Mouse (Mus musculus): ENCODE results near the gene Pkd1. TPM values are rescaled to one million over a fixed set of nuclear protein-coding genes. Genes with fewer than 3 reads are reported as not detected.

Gene Pkd1
- polyA plus RNA-seq, 1 experiment from 2014 or later = 23.9 TPM

DNA sequence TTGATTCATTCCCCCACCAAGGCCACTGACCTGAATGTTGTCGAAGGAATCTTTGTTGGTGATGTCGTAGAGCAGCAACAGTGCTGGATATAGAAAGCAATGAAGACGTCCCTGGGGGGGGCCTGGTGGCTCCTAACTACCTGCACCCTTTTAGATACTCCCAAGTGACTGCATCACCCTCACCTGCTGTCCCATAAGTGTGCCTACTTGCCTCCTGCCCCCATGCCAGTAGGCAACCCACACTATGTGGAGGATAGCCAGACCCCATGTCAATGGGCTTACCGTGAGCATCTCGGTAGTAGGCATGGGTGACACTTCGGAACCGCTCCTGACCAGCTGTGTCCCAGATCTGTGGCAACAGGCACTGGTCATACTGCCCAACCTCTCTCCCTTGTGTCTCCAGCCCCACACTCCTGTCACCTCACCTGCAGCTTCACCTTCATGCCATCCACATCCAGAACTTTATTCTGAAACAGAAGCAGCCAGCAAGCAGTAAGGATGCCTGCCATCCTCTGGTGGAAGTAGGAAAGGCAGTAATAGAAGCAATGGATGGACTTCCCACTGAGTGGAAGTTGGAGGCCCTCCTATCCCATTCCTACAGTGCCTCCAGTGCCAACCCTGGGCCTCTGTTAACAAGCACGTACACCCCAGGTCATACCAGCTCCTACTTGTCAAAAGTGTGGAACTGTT lies 19.1 kb upstream of the Pkd1 start:
- Histone ChIP-seq H3K27ac (ENCODE audit: low read depth, low read length) (no peak overlapping the region), H3K9me3 (ENCODE audit: control insufficient read depth, low read length) (no peaks in the 10 kb centered on the region)

DNA sequence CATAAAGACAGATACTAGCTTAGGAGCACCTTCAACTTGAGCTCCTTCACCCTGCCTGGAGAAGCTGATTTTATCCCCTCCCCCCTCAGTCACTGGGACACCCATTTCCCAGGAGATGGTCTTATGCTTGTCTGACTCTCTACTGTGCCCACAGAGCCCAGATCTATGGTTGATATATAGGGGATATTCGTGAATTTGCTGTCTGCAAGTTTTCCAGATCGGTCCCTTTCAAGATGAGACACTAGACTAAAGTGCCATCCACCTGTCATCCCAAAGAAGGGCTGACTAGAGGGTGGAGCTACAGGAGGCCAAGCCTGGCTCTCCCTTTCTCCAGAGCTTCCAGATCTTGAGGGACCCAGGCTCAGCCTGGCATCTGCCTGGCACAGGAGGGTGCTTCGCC lies 18.6 kb upstream of the Pkd1 start:
- WGBS = 71% methylated on average over 3 of the region's 3 CpGs
- H3K27ac ChIP-seq (ENCODE audit: low read depth, low read length) = 0 out of 2 replicates have a peak overlapping the region, but pooled peaks have one; percentile 2
- H3K4me1 ChIP-seq (replicated peaks; ENCODE audit: control insufficient read depth, insufficient read depth, low read length) = peaks cover 26% of the 10 kb centered on the region
- no peaks in the 10 kb centered on the region for H3K36me3 ChIP-seq (ENCODE audit: control insufficient read depth, insufficient read depth, low read length)
- DNase-seq (ENCODE audit: low spot score) (no peak), ATAC-seq (replicated peaks; ENCODE audit: low FRiP score) (no peak)
- H3K4me3 ChIP-seq (ENCODE audit: low read depth, low read length) = no peak overlapping the region; the same call in 1 of the 2 replicates
- H3K9ac ChIP-seq (ENCODE audit: low read length) = no peak overlapping the region
- H3K27me3 ChIP-seq (ENCODE audit: control insufficient read depth, insufficient read depth, low read length) = no peaks in the 10 kb centered on the region
- no peak overlapping the region for H3K4me2 ChIP-seq (ENCODE audit: low read depth, low read length, severe bottlenecking)
- H3K9me3 ChIP-seq (ENCODE audit: control insufficient read depth, low read length) = no peaks in the 10 kb centered on the region

More for the DNA sequence above, 19.1 kb upstream of the Pkd1 start:
- DNase-seq (ENCODE audit: low spot score) = no peak
- Histone ChIP-seq H3K27me3 (ENCODE audit: control insufficient read depth, insufficient read depth, low read length) (no peaks in the 10 kb centered on the region), H3K4me3 (ENCODE audit: low read depth, low read length) (peak overlapping the region; percentile 83), H3K36me3 (ENCODE audit: control insufficient read depth, insufficient read depth, low read length) (no peaks in the 10 kb centered on the region), H3K4me1 (replicated peaks; ENCODE audit: control insufficient read depth, insufficient read depth, low read length) (peaks cover 26% of the 10 kb centered on the region), H3K9ac (ENCODE audit: low read length) (peak overlapping the region; percentile 89), H3K4me2 (ENCODE audit: low read depth, low read length, severe bottlenecking) (peak overlapping the region; percentile 90; the same call in 1 of the 2 replicates)
- 27% methylated on average over 8 of the region's 8 CpGs for WGBS
- no peak for ATAC-seq (replicated peaks; ENCODE audit: low FRiP score)

DNA sequence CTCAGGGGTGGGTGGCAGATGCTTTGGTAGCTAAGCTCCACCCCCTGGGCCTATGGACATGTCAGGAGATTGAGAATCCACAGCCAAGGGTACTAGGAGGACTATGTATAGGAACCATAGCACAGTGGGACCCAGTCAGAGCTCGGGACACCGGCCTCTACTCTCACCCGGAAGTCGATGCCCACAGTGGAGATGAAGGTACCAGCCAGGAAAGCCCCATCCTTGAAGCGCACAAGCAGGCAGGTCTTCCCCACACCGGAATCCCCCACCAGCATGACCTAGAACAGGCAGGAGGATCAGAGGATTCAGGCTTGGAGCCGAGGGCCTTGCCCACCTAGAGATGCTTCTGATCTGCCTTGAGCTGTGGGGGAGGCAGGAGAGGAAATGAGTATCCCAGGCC lies 17.6 kb upstream of the Pkd1 start:
- Histone ChIP-seq H3K4me2 (ENCODE audit: low read depth, low read length, severe bottlenecking) (no peak overlapping the region), H3K27me3 (ENCODE audit: control insufficient read depth, insufficient read depth, low read length) (no peaks in the 10 kb centered on the region), H3K9ac (ENCODE audit: low read length) (no peak overlapping the region), H3K36me3 (ENCODE audit: control insufficient read depth, insufficient read depth, low read length) (no peaks in the 10 kb centered on the region), H3K4me1 (replicated peaks; ENCODE audit: control insufficient read depth, insufficient read depth, low read length) (peaks cover 22% of the 10 kb centered on the region), H3K27ac (ENCODE audit: low read depth, low read length) (no peak overlapping the region), H3K4me3 (ENCODE audit: low read depth, low read length) (no peak overlapping the region), H3K9me3 (ENCODE audit: control insufficient read depth, low read length) (no peaks in the 10 kb centered on the region)
- peak; percentile 54 for DNase-seq (ENCODE audit: low spot score)
- 80% methylated on average over 7 of the region's 7 CpGs for WGBS
- ATAC-seq (replicated peaks; ENCODE audit: low FRiP score) = no peak

DNA sequence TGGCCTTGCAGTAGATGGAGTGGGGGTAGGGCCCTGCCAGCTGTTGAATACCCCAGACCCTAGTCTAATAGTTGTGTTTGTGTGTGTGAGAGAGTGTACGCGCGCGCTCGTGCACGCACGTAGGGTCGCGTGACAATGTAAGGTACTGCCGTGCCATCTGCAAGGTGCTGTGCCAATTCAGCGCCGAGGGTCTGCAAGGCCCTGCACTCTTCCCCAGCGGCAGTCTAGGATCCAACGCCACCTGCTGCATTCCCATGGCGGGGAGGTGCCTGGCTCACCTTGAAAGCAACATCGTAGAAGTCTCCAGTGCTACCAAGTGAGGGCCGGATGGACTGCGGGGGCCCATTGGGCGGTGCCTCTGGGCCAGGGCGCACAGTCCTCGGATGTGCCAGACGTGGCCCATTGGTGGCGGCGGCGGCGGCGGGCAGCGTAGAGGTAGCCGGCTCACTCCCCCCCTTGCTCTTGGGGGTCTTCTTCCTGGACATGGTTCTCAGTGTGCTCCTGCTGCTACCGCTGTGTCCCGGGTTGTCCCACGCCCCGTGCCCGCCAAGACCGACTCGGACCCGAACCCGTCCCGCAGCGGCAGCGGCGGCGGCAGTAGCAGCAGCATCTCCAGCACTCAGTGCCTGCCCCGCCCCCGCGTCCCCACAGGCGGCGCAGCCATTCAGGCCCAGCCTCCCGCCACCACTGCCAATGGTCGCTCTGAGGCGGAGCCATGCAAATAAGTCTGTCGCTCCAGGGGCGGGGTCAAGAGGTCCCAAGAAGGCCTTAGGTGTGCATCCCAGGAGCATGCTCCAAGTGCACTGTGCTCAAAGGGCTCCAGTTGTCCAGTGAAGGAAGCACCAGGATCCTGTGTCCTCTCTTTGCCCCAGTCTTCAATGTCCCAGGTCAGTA lies 16.3 kb upstream of the Pkd1 start:
- H3K9me3 ChIP-seq (ENCODE audit: control insufficient read depth, low read length) = no peaks in the 10 kb centered on the region
- H3K4me2 ChIP-seq (ENCODE audit: low read depth, low read length, severe bottlenecking) = peak overlapping the region; percentile 60
- H3K27ac ChIP-seq (ENCODE audit: low read depth, low read length) = no peak overlapping the region
- peak overlapping the region; percentile 24 for H3K4me3 ChIP-seq (ENCODE audit: low read depth, low read length)
- WGBS = 5% methylated on average over 53 of the region's 53 CpGs
- H3K27me3 ChIP-seq (ENCODE audit: control insufficient read depth, insufficient read depth, low read length) = no peaks in the 10 kb centered on the region
- DNase-seq (ENCODE audit: low spot score) (peak; percentile 92), ATAC-seq (replicated peaks; ENCODE audit: low FRiP score) (peak; percentile 76)
- no peaks in the 10 kb centered on the region for H3K36me3 ChIP-seq (ENCODE audit: control insufficient read depth, insufficient read depth, low read length)
- peak overlapping the region; percentile 41; the same call in 1 of the 2 replicates for H3K9ac ChIP-seq (ENCODE audit: low read length)
- peaks cover 22% of the 10 kb centered on the region for H3K4me1 ChIP-seq (replicated peaks; ENCODE audit: control insufficient read depth, insufficient read depth, low read length)

DNA sequence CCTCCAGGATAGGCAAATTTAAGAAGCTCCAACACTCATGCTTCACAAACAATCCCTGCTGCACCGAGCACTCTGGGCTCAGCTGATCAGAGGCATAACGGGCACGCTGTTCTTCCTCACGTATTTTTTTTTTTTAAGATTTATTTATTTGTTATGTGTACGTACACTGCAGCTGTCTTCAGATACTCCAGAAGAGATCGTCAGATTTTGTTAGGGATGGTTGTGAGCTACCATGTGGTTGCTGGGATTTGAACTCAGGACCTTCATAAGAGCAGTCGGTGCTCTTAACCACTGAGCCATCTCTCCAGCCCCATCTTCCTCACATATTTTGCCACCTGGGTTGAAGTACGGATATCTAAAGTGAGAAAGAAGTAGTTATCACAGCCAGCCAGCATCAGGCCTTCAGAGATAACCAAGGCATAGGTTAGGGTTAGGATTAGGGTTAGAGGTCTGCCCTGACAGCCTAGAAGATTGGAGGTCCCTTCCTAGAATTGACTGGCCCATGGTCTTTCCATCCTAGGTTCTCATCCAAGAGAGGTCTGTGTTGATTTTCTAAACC lies 15.4 kb upstream of the Pkd1 start, which contains the start of gene Rab26:
Gene Rab26, minus strand, starts transcription at position 51 of the 559 bp plus-strand sequence.
- H3K27ac ChIP-seq (ENCODE audit: low read depth, low read length) = no peak within 1 kb of the TSS
- 90% methylated on average over 8 of the region's 8 CpGs for WGBS
- H3K4me3 ChIP-seq (ENCODE audit: low read depth, low read length) = peak within 1 kb of the TSS; percentile 24
- H3K36me3 ChIP-seq (ENCODE audit: control insufficient read depth, insufficient read depth, low read length) = no peaks in the 10 kb centered on the region
- no peaks in the 10 kb centered on the region for H3K9me3 ChIP-seq (ENCODE audit: control insufficient read depth, low read length)
- ATAC-seq (replicated peaks; ENCODE audit: low FRiP score) = no peak
- H3K27me3 ChIP-seq (ENCODE audit: control insufficient read depth, insufficient read depth, low read length) = no peaks in the 10 kb centered on the region
- H3K4me1 ChIP-seq (replicated peaks; ENCODE audit: control insufficient read depth, insufficient read depth, low read length) = peaks cover 22% of the 10 kb centered on the region
- peak within 1 kb of the TSS; percentile 41; the same call in 1 of the 2 replicates for H3K9ac ChIP-seq (ENCODE audit: low read length)
- DNase-seq (ENCODE audit: low spot score) = no peak
- peak within 1 kb of the TSS; percentile 60 for H3K4me2 ChIP-seq (ENCODE audit: low read depth, low read length, severe bottlenecking)

DNA sequence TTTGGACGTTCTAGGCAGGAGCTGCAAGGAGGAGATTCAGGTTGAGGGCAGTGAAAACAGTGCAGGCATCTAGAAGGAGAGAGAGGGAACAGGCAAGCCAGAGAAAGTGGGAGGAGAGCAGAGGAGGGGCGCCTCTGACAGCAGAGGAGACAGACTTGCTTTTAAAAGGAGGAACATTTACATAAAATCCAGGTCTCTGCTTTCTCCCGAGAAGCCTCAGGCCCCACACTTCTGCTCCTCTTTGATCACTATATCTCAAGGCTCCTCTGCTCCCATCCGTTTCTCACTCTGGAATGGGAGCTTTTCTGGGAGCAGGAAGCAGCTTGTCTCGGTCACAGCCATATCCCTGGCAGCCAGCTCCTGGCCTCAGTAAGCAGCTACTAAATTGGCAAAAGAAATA lies 14.3 kb upstream of the Pkd1 start:
- Histone ChIP-seq H3K9me3 (ENCODE audit: control insufficient read depth, low read length) (no peaks in the 10 kb centered on the region), H3K9ac (ENCODE audit: low read length) (no peak overlapping the region), H3K27me3 (ENCODE audit: control insufficient read depth, insufficient read depth, low read length) (no peaks in the 10 kb centered on the region), H3K4me1 (replicated peaks; ENCODE audit: control insufficient read depth, insufficient read depth, low read length) (peaks cover 12% of the 10 kb centered on the region), H3K4me3 (ENCODE audit: low read depth, low read length) (no peak overlapping the region), H3K27ac (ENCODE audit: low read depth, low read length) (no peak overlapping the region), H3K4me2 (ENCODE audit: low read depth, low read length, severe bottlenecking) (no peak overlapping the region), H3K36me3 (ENCODE audit: control insufficient read depth, insufficient read depth, low read length) (no peaks in the 10 kb centered on the region)
- DNase-seq (ENCODE audit: low spot score) (peak; percentile 43), ATAC-seq (replicated peaks; ENCODE audit: low FRiP score) (no peak)
- WGBS = 60% methylated on average over 5 of the region's 5 CpGs

DNA sequence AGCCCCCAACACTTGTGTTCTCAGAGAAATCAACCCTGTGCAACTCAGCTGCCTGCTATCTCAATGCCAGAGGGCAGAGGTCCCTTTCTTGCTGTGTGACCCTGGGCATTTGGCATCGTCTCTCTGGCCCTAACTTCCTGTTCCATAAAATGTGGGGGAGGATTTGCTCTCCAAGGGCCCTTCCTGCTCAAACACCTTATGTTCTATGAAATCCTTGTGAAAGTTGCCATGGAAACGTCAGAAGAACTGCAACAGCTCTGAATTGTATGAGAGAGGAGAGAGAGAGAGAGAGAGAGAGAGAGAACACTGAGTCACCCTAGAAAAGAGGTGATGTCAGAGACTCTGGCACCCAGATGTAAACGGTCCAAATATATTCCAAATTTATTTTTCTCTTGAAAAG lies 12.1 kb upstream of the Pkd1 start:
- Histone ChIP-seq H3K4me1 (replicated peaks; ENCODE audit: control insufficient read depth, insufficient read depth, low read length) (peaks cover 7% of the 10 kb centered on the region), H3K27ac (ENCODE audit: low read depth, low read length) (no peak overlapping the region), H3K9me3 (ENCODE audit: control insufficient read depth, low read length) (no peaks in the 10 kb centered on the region), H3K27me3 (ENCODE audit: control insufficient read depth, insufficient read depth, low read length) (no peaks in the 10 kb centered on the region), H3K9ac (ENCODE audit: low read length) (no peak overlapping the region), H3K4me2 (ENCODE audit: low read depth, low read length, severe bottlenecking) (no peak overlapping the region), H3K4me3 (ENCODE audit: low read depth, low read length) (no peak overlapping the region), H3K36me3 (ENCODE audit: control insufficient read depth, insufficient read depth, low read length) (no peaks in the 10 kb centered on the region)
- WGBS = 48% methylated on average over 3 of the region's 3 CpGs
- no peak for ATAC-seq (replicated peaks; ENCODE audit: low FRiP score)
- DNase-seq (ENCODE audit: low spot score) = no peak

DNA sequence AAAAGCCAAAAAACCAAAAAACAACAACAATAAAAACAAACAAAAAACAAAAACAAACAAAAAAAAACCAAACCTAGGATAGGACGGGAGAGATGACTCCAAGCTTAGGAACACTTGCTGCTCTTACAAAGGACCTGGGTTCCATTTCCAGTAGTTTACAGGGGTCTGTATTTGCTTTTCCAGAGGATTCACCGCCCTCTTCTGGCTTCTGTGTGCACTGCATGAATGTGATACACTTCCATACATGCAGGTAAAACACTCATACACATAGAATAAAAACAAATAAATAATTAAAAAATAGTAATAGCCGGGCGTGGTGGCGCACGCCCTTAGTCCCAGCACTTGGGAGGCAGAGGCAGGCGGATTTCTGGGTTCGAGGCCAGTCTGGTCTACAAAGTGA lies 10.7 kb upstream of the Pkd1 start:
- Histone ChIP-seq H3K4me1 (replicated peaks; ENCODE audit: control insufficient read depth, insufficient read depth, low read length) (no peaks in the 10 kb centered on the region), H3K4me2 (ENCODE audit: low read depth, low read length, severe bottlenecking) (no peak overlapping the region), H3K36me3 (ENCODE audit: control insufficient read depth, insufficient read depth, low read length) (no peaks in the 10 kb centered on the region), H3K27me3 (ENCODE audit: control insufficient read depth, insufficient read depth, low read length) (no peaks in the 10 kb centered on the region), H3K27ac (ENCODE audit: low read depth, low read length) (no peak overlapping the region), H3K4me3 (ENCODE audit: low read depth, low read length) (no peak overlapping the region), H3K9me3 (ENCODE audit: control insufficient read depth, low read length) (no peaks in the 10 kb centered on the region), H3K9ac (ENCODE audit: low read length) (no peak overlapping the region)
- WGBS = 71% methylated on average over 8 of the region's 8 CpGs
- 0 out of 2 replicates have a peak, but pooled peaks have one; percentile 30 for ATAC-seq (replicated peaks; ENCODE audit: low FRiP score)
- DNase-seq (ENCODE audit: low spot score) = peak; percentile 72

Measured in forebrain, embryonic 11.5 days (tissue).